Mouse (Mus musculus) C2C12 (cell line): ENCODE results near the gene Nos1.
A peak's percentile ranks its signal among the peaks of the same experiment; 100 is the strongest.

Source experiments
- CTCF ChIP-seq: IDR thresholded peaks from one replicate; pipeline ENCODE4 v1.5.1; 2011; ENCODE audit not compliant: control insufficient read depth, insufficient read depth, insufficient read length
- MYOD1 ChIP-seq: IDR thresholded peaks from one replicate; pipeline ENCODE4 v1.6.1; 2011; ENCODE audit warnings: low read depth; ENCODE audit not compliant: control insufficient read depth, insufficient read length

- TF ChIP-seq CTCF = no peak
- peak; percentile 63 for TF ChIP-seq MYOD1
Observed at GRCm38 (mm10) chr5:117779175-117779574, 1.7 kb upstream of the Nos1 start.
